Mouse (Mus musculus) liver, embryonic 16.5 days (tissue): ENCODE results near the gene Glis2. TPM values are rescaled to one million over a fixed set of nuclear protein-coding genes. Genes with fewer than 3 reads are reported as not detected.

Source experiments
- ATAC-seq: fragments of 200-750 bp; cut with Nextera tagmentation; 2 replicates; pipeline ENCODE4 v1.8.0; 2017; ENCODE audit warnings: low read depth, mild to moderate bottlenecking, moderate number of reproducible peaks, moderate library complexity
- H3K27ac ChIP-seq: fragments of 300-500 bp; sonication (generic); 2 replicates; pipeline ENCODE4 v1.5.1; 2014; ENCODE audit warnings: mild to moderate bottlenecking, low read length
- H3K27me3 ChIP-seq: fragments of 300-500 bp; sonication (generic); 2 replicates; pipeline ENCODE4 v1.6.1; 2014; ENCODE audit warnings: low read depth, low read length, mixed read lengths; ENCODE audit not compliant: control insufficient read depth, insufficient read depth
- H3K36me3 ChIP-seq: fragments of 300-500 bp; sonication (generic); 2 replicates; pipeline ENCODE4 v1.6.1; 2014; ENCODE audit warnings: mild to moderate bottlenecking; ENCODE audit not compliant: control insufficient read depth, insufficient read depth
- H3K4me1 ChIP-seq: fragments of 300-500 bp; sonication (generic); 2 replicates; pipeline ENCODE4 v1.6.1; 2014; ENCODE audit warnings: low read depth, low read length, mixed read lengths; ENCODE audit not compliant: control insufficient read depth
- H3K4me2 ChIP-seq: fragments of 300-500 bp; sonication (generic); 2 replicates; pipeline ENCODE4 v1.6.1; 2014; ENCODE audit warnings: low read depth, low read length, mixed read lengths
- H3K4me3 ChIP-seq: fragments of 300-500 bp; sonication (generic); 2 replicates; pipeline ENCODE4 v1.5.1; 2014; ENCODE audit warnings: low read depth, mild to moderate bottlenecking, low read length
- H3K9ac ChIP-seq: fragments of 300-500 bp; sonication (generic); 2 replicates; pipeline ENCODE4 v1.6.1; 2014; ENCODE audit warnings: low read depth, low read length
- H3K9me3 ChIP-seq: fragments of 300-500 bp; sonication (generic); replicated peaks from 2 replicates; pipeline ENCODE4 v1.6.1; 2016; ENCODE audit warnings: low read length; ENCODE audit not compliant: control insufficient read depth
- WGBS: fragments of 180-500 bp; shearing (Covaris S2); extraction: QIAGEN DNeasy Blood & Tissue Kit; methylation state at CpG from one replicate; pipeline ENCODE4 v1.1.7; 2014; ENCODE audit not compliant: insufficient replicate concordance; 5-methylcytosine and 5-hydroxymethylcytosine counted together
- polyA plus RNA-seq: library from polyadenylated mRNA; unstranded; fragments of >200 nt; fragmentation: Nextera tagmentation; extraction: Ambion mirVana; gene quantifications from 2 replicates; pipeline ENCODE4 v1.2.1, GENCODE M21; 2015

Gene Glis2
- polyA plus RNA-seq, 1 experiment from 2014 or later = 2.5 TPM

GRCm38 (mm10) chr16:4555555-4555954, 39.0 kb upstream of the Glis2 start:
- H3K27me3 ChIP-seq = no peaks in the 10 kb centered on the region
- H3K9ac ChIP-seq = no peak overlapping the region
- ATAC-seq = no peak
- H3K9me3 ChIP-seq = no peaks in the 10 kb centered on the region
- no peak overlapping the region for H3K4me2 ChIP-seq
- peaks cover 74% of the 10 kb centered on the region for H3K4me1 ChIP-seq
- H3K36me3 ChIP-seq = no peaks in the 10 kb centered on the region
- H3K27ac ChIP-seq = peak overlapping the region; percentile 12
- no peak overlapping the region for H3K4me3 ChIP-seq
- WGBS = 62% methylated on average over 1 of the region's 1 CpGs

DNA sequence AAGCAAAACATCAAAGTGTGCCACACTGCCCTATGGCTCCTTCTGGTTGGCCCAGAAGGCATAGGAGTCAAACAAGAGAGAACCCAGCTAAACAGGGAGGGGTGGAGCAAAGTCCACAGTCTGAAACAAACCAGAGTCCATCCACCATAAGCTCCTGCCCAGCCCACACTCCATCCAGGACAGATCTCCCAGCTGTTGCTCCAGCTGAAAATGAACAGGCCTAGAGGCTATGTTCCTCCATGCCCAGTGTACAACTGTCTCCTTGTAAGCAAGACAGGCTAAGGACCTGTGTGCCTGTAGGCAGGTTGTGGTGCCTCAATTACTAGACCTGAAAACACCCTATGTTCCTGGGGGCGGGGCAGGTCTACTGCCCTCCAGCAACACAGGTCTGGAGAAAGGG, 37.4 kb upstream of the Glis2 start:
- Histone ChIP-seq H3K27ac (peak overlapping the region; percentile 80), H3K9me3 (no peaks in the 10 kb centered on the region), H3K27me3 (no peaks in the 10 kb centered on the region), H3K4me1 (peaks cover 72% of the 10 kb centered on the region), H3K9ac (peak overlapping the region; percentile 80), H3K4me2 (peak overlapping the region; percentile 100), H3K36me3 (no peaks in the 10 kb centered on the region), H3K4me3 (peak overlapping the region; percentile 77; the same call in 1 of the 2 replicates)
- no peak for ATAC-seq
- 41% methylated on average over 1 of the region's 1 CpGs for WGBS

GRCm38 (mm10) chr16:4557949-4558348, 36.6 kb upstream of the Glis2 start:
- H3K4me3 ChIP-seq = peak overlapping the region; percentile 77
- H3K27ac ChIP-seq = peak overlapping the region; percentile 80
- ATAC-seq = peak; percentile 67
- 0% methylated on average over 19 of the region's 19 CpGs for WGBS
- H3K27me3 ChIP-seq = no peaks in the 10 kb centered on the region
- H3K36me3 ChIP-seq = no peaks in the 10 kb centered on the region
- no peaks in the 10 kb centered on the region for H3K9me3 ChIP-seq
- H3K9ac ChIP-seq = peak overlapping the region; percentile 80
- peak overlapping the region; percentile 100 for H3K4me2 ChIP-seq
- H3K4me1 ChIP-seq = peaks cover 64% of the 10 kb centered on the region

GRCm38 (mm10) chr16:4558384-4558979, 36.0 kb upstream of the Glis2 start:
- H3K4me3 ChIP-seq = peak overlapping the region; percentile 77
- ATAC-seq = peak; percentile 91
- H3K36me3 ChIP-seq = no peaks in the 10 kb centered on the region
- peak overlapping the region; percentile 80 for H3K9ac ChIP-seq
- peaks cover 58% of the 10 kb centered on the region for H3K4me1 ChIP-seq
- H3K9me3 ChIP-seq = no peaks in the 10 kb centered on the region
- H3K27me3 ChIP-seq = no peaks in the 10 kb centered on the region
- peak overlapping the region; percentile 91 for H3K27ac ChIP-seq
- H3K4me2 ChIP-seq = peak overlapping the region; percentile 100
- under 1% methylated on average over 38 of the region's 38 CpGs for WGBS

GRCm38 (mm10) chr16:4558980-4559631, 35.4 kb upstream of the Glis2 start:
- Histone ChIP-seq H3K4me2 (peak overlapping the region; percentile 100), H3K27ac (peak overlapping the region; percentile 91), H3K9ac (peak overlapping the region; percentile 80), H3K4me1 (peaks cover 53% of the 10 kb centered on the region), H3K4me3 (peak overlapping the region; percentile 77), H3K36me3 (no peaks in the 10 kb centered on the region), H3K27me3 (no peaks in the 10 kb centered on the region; the same call in 1 of the 2 replicates), H3K9me3 (no peaks in the 10 kb centered on the region)
- under 1% methylated on average over 41 of the region's 43 CpGs for WGBS
- ATAC-seq = peak; percentile 11

DNA sequence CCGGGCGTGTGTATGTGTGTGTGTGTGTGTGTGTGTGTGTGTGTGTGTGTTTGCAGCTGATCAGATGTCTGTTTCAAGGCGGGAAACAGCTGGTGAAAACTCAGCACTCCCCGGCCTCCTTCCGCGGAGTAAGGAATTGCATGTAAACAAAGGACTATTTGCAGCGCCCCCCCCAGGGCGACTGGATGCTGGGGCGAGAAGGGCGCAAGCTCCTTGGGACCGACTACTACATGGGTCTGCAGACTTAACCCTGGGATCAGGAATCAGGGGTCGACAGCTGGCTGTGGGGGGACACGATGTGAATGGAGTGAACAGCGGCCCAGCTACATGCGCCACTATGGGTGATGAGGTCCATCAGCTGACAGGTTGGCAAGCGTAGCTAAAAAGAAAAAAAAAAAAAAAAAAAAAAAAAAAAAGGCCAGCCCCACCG, 34.8 kb upstream of the Glis2 start, which contains the start of gene Tfap4:
Gene Tfap4, minus strand, starts transcription at position 140 of the 430 bp plus-strand sequence.
- Histone ChIP-seq H3K27me3 (no peaks in the 10 kb centered on the region; the same call in 1 of the 2 replicates), H3K9me3 (no peaks in the 10 kb centered on the region), H3K4me3 (peak within 1 kb of the TSS; percentile 77), H3K4me2 (peak within 1 kb of the TSS; percentile 100), H3K9ac (peak within 1 kb of the TSS; percentile 80), H3K4me1 (peaks cover 47% of the 10 kb centered on the region), H3K36me3 (no peaks in the 10 kb centered on the region), H3K27ac (peak within 1 kb of the TSS; percentile 91)
- ATAC-seq = peak; percentile 11
- WGBS = 0% methylated on average over 17 of the region's 17 CpGs

GRCm38 (mm10) chr16:4560145-4560952, 34.2 kb upstream of the Glis2 start:
- H3K4me3 ChIP-seq = peak overlapping the region; percentile 77
- under 1% methylated on average over 43 of the region's 43 CpGs for WGBS
- H3K36me3 ChIP-seq = no peaks in the 10 kb centered on the region
- peak overlapping the region; percentile 91 for H3K27ac ChIP-seq
- ATAC-seq = peak; percentile 11
- H3K4me1 ChIP-seq = peaks cover 41% of the 10 kb centered on the region
- H3K9me3 ChIP-seq = no peaks in the 10 kb centered on the region
- H3K9ac ChIP-seq = peak overlapping the region; percentile 80
- H3K4me2 ChIP-seq = peak overlapping the region; percentile 100
- no peaks in the 10 kb centered on the region; the same call in 1 of the 2 replicates for H3K27me3 ChIP-seq

DNA sequence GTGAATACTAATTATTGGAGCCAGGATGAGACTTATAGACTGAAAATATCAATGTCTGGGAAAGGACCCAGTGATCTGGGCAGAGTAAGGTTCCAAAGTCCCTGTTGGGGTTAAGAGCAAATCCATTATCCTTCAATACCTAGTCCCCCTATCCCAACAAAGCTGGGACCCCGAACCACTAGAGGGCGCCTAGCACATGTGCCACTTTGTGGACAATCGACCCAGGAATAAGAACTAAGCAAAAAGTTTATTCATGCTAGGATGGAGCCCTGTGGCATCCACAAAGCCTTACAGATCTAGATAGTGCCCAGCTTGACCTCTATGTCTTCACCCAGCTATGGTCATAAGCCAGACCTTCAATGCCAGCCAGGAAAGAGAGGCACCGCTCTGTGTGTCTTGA, 26.6 kb upstream of the Glis2 start:
- no peaks in the 10 kb centered on the region; the same call in 1 of the 2 replicates for H3K27me3 ChIP-seq
- H3K9me3 ChIP-seq = no peaks in the 10 kb centered on the region
- no peak overlapping the region for H3K4me3 ChIP-seq
- H3K4me1 ChIP-seq = no peaks in the 10 kb centered on the region
- ATAC-seq = 0 out of 2 replicates have a peak, but pooled peaks have one; percentile 27
- H3K36me3 ChIP-seq = no peaks in the 10 kb centered on the region
- WGBS = 16% methylated on average over 4 of the region's 4 CpGs
- H3K27ac ChIP-seq = no peak overlapping the region
- H3K4me2 ChIP-seq = no peak overlapping the region
- no peak overlapping the region for H3K9ac ChIP-seq
